Mouse (Mus musculus): Measurements from ENCODE around the gene Aknad1. TPM values are rescaled to one million over a fixed set of nuclear protein-coding genes. Genes with fewer than 3 reads are reported as not detected.

Aknad1 gene
- polyA plus RNA-seq, 1 experiment, result not detected

DNA sequence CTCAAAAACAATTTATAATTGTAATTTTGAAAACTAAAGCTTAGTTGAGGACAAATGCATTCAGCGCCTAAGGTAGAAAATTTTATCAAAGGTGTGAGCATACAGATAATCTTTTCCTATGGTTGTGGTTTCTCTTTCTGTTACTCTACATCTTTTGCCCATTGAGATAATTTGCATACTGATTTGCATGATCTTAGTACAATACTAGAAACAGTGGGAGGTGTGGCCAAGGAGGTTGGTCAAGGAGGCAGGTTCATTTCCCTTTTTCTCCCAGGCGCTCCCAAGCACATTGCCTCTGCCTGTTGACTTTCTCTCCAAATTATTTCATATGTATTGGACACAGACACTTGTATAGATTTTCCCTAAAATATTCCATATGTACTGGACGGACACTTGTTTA lies 1.7 kb upstream of the Aknad1 start:
- H3K27ac ChIP-seq (ENCODE audit: insufficient read depth, low read depth, low read length), result no peak overlapping the region
- H3K4me1 ChIP-seq (ENCODE audit: control insufficient read depth, insufficient read depth, low read length), result peaks cover 7% of the 10 kb centered on the region
- TF ChIP-seq POLR2A (IDR thresholded peaks at IDR 0.05; ENCODE audit: borderline replicate concordance, low read depth, low read length) (no peak), CTCF (IDR thresholded peaks at IDR 0.05; ENCODE audit: low read depth, low read length) (no peak)
- no peak overlapping the region for H3K4me3 ChIP-seq (ENCODE audit: insufficient read depth, low read length)

- no peak overlapping the region for H3K27ac ChIP-seq (ENCODE audit: insufficient read depth, low read depth, low read length)
- TF ChIP-seq CTCF (IDR thresholded peaks at IDR 0.05; ENCODE audit: low read depth, low read length) (no peak), POLR2A (IDR thresholded peaks at IDR 0.05; ENCODE audit: borderline replicate concordance, low read depth, low read length) (no peak)
Observed at GRCm38 (mm10) chr3:108744060-108744459, 4.6 kb downstream of the Aknad1 start.

DNA sequence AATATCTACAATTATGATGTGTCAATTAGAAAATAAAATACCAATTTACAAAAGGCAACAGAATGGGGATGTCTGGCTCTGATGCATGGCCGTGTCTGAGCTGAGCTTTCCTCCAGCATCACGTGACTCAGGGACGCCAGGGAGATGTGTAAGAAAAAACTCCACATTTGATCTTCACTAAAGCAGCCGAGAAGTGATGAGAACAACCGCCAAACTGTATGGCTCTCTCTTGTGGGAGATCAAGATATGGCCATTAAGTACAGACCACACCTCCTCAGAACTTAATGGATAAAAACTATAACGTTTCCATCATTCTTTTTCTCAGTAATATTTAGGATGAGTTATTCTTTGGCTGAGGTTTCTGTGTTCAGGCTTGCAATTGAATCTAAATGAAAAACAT lies 11.6 kb downstream of the Aknad1 start:
- Histone ChIP-seq H3K27ac (ENCODE audit: insufficient read depth, low read depth, low read length) (no peak overlapping the region), H3K4me3 (ENCODE audit: insufficient read depth, low read length) (no peak overlapping the region), H3K4me1 (ENCODE audit: control insufficient read depth, insufficient read depth, low read length) (peaks cover 11% of the 10 kb centered on the region)
- TF ChIP-seq POLR2A (IDR thresholded peaks at IDR 0.05; ENCODE audit: borderline replicate concordance, low read depth, low read length) (no peak), CTCF (IDR thresholded peaks at IDR 0.05; ENCODE audit: low read depth, low read length) (no peak)

More at GRCm38 (mm10) chr3:108744060-108744459, 4.6 kb downstream of the Aknad1 start:
- Histone ChIP-seq H3K4me3 (ENCODE audit: insufficient read depth, low read length) (no peak overlapping the region), H3K4me1 (ENCODE audit: control insufficient read depth, insufficient read depth, low read length) (peaks cover 14% of the 10 kb centered on the region)

GRCm38 (mm10) chr3:108751691-108752090 lies 12.2 kb downstream of the Aknad1 start:
- Histone ChIP-seq H3K27ac (ENCODE audit: insufficient read depth, low read depth, low read length) (no peak overlapping the region), H3K4me1 (ENCODE audit: control insufficient read depth, insufficient read depth, low read length) (peaks cover 10% of the 10 kb centered on the region), H3K4me3 (ENCODE audit: insufficient read depth, low read length) (no peak overlapping the region)
- TF ChIP-seq POLR2A (IDR thresholded peaks at IDR 0.05; ENCODE audit: borderline replicate concordance, low read depth, low read length) (no peak), CTCF (IDR thresholded peaks at IDR 0.05; ENCODE audit: low read depth, low read length) (no peak)

- TF ChIP-seq CTCF (IDR thresholded peaks at IDR 0.05; ENCODE audit: low read depth, low read length), result no peak
- TF ChIP-seq POLR2A (IDR thresholded peaks at IDR 0.05; ENCODE audit: borderline replicate concordance, low read depth, low read length), result no peak
- H3K27ac ChIP-seq (ENCODE audit: insufficient read depth, low read depth, low read length), result no peak overlapping the region
- H3K4me1 ChIP-seq (ENCODE audit: control insufficient read depth, insufficient read depth, low read length), result peaks cover 10% of the 10 kb centered on the region
- H3K4me3 ChIP-seq (ENCODE audit: insufficient read depth, low read length), result no peak overlapping the region
Observed at GRCm38 (mm10) chr3:108754541-108754940, 15.1 kb downstream of the Aknad1 start.

GRCm38 (mm10) chr3:108755542-108755941 lies 16.1 kb downstream of the Aknad1 start:
- no peak overlapping the region for H3K4me3 ChIP-seq (ENCODE audit: insufficient read depth, low read length)
- no peak overlapping the region for H3K27ac ChIP-seq (ENCODE audit: insufficient read depth, low read depth, low read length)
- H3K4me1 ChIP-seq (ENCODE audit: control insufficient read depth, insufficient read depth, low read length), result peaks cover 10% of the 10 kb centered on the region
- TF ChIP-seq POLR2A (IDR thresholded peaks at IDR 0.05; ENCODE audit: borderline replicate concordance, low read depth, low read length) (no peak), CTCF (IDR thresholded peaks at IDR 0.05; ENCODE audit: low read depth, low read length) (no peak)

DNA sequence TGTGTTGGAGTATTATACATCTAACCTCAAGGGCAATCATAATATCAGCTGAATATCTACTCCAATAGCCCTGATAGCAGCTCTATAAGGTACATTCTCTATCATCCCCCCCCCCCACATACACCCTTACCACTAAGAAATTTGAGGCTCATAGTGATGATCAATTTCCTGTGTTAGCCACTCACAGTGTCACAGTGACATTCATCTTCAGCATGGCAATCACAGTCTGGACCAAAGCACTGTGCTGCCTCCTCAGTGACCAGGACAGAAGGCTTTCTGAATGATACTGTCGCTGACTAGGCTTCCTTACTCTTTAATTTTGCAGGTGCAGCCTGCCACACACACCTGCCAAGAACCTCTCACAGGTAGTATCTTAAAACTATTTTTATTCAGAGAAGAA lies 16.7 kb downstream of the Aknad1 start:
- no peak for TF ChIP-seq CTCF (IDR thresholded peaks at IDR 0.05; ENCODE audit: low read depth, low read length)
- TF ChIP-seq POLR2A (IDR thresholded peaks at IDR 0.05; ENCODE audit: borderline replicate concordance, low read depth, low read length), result no peak
- H3K4me3 ChIP-seq (ENCODE audit: insufficient read depth, low read length), result no peak overlapping the region
- no peak overlapping the region for H3K27ac ChIP-seq (ENCODE audit: insufficient read depth, low read depth, low read length)
- H3K4me1 ChIP-seq (ENCODE audit: control insufficient read depth, insufficient read depth, low read length), result peaks cover 10% of the 10 kb centered on the region

DNA sequence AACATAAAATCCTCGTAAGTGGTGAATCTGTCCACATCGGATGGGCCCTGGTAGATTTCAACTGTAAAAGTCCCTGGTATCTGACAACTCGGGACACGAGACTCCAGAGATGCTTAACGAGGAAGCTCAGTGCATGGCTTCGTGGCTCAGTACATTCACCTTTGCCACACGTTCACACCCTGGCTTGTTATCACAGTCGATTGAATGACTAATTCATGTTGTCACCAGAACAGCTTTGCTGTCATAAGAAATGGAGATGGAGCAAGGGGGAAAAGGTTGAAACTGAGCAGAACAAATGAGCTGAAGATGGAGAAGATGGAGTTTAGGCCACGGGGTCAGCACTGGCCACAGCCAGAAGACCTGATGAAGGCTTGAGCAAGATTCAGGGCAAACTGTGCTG lies 18.1 kb downstream of the Aknad1 start:
- no peak overlapping the region for H3K4me3 ChIP-seq (ENCODE audit: insufficient read depth, low read length)
- TF ChIP-seq POLR2A (IDR thresholded peaks at IDR 0.05; ENCODE audit: borderline replicate concordance, low read depth, low read length) (no peak), CTCF (IDR thresholded peaks at IDR 0.05; ENCODE audit: low read depth, low read length) (no peak)
- H3K4me1 ChIP-seq (ENCODE audit: control insufficient read depth, insufficient read depth, low read length), result peaks cover 10% of the 10 kb centered on the region
- H3K27ac ChIP-seq (ENCODE audit: insufficient read depth, low read depth, low read length), result no peak overlapping the region

DNA sequence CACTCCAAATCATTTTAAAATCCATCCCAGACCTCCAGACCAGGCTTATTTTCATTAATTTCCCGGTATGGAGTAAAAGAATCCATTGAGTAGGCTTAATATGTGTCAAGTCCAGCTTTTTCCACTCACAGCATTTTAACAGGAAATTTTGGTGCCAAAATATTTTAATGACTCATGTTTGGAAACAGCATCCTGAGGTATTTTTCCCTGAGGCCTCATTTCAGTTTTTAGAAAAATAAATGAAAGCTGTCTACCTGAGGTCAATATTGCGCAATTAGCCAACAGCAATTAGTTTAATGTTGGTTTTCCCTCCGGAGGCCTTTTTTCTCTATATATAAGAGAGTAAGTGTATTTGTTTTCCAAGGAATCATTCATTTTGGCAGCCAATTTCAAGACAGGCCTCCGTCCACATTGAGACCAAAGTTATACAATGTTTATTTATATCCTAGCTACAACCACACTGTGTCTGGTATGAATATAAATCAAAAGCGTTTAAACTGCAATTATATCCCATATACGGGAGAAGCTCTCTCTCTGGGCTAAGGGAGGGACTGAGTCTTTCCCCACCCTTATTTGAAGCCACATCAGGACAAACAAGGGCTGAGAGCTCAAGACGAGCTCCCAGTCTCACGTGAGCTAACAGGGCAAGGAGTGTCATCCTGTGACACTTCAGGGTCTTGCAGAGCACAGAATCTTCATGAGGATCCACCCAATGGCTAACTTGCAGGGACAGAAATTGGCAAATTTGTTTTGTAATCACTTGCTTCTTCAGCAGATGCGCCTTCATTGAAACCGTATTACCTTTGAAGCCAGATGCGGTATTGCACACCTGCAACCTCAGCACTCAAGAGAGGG lies 20.3 kb downstream of the Aknad1 start:
- Histone ChIP-seq H3K27ac (ENCODE audit: insufficient read depth, low read depth, low read length) (no peak overlapping the region), H3K4me1 (ENCODE audit: control insufficient read depth, insufficient read depth, low read length) (peaks cover 3% of the 10 kb centered on the region), H3K4me3 (ENCODE audit: insufficient read depth, low read length) (no peak overlapping the region)
- TF ChIP-seq CTCF (IDR thresholded peaks at IDR 0.05; ENCODE audit: low read depth, low read length), result no peak
- no peak for TF ChIP-seq POLR2A (IDR thresholded peaks at IDR 0.05; ENCODE audit: borderline replicate concordance, low read depth, low read length)

DNA sequence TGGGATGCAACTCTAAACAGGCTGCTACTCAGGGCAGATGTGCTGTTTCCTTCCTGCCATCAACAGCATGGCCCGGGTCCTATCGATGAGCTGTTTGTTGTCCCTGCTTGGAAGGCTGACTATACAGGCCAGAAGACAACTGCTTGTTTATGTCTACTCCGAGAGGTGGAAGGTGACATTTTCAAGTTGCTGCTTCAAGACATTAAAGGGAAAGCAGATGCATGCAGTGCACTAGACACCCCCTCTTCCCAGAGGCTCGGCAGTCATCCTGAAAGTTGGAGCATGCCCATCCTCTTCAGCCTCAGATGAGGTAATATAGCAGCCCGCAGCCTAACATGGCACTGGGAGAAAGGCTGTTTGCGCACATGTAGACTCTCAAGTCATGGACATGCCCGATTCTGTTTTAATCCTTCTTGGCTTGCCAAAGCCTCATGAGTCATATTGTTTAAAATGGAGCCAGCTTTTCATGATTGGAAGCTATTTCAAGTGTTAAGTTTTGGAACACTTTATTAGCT lies 23.2 kb downstream of the Aknad1 start:
- Histone ChIP-seq H3K27ac (ENCODE audit: insufficient read depth, low read depth, low read length) (no peak overlapping the region), H3K4me1 (ENCODE audit: control insufficient read depth, insufficient read depth, low read length) (peaks cover 21% of the 10 kb centered on the region), H3K4me3 (ENCODE audit: insufficient read depth, low read length) (no peak overlapping the region)
- TF ChIP-seq CTCF (IDR thresholded peaks at IDR 0.05; ENCODE audit: low read depth, low read length) (no peak), POLR2A (IDR thresholded peaks at IDR 0.05; ENCODE audit: borderline replicate concordance, low read depth, low read length) (no peak)

Measured in bone marrow macrophage, adult 2 months (primary cell).